Mouse (Mus musculus): ENCODE measurements around the gene Vmn2r51.
"Not testable (repeated sequence)": the region's sequence is repeated elsewhere in the genome, so short reads cannot be mapped to it uniquely, and the experiment has no call there.

Vmn2r51 gene

GRCm38 (mm10) chr7:10105641-10106040 lies at the start of gene Vmn2r51:
TSS of gene Vmn2r51 (minus strand) at chr7:10105741.
- DNase-seq (ENCODE audit: low spot score in 2 of 2), result not testable (repeated sequence)

- not testable (repeated sequence) for DNase-seq (ENCODE audit: low spot score in 2 of 2)
These were observed 52.3 kb downstream of the Vmn2r51 start, which contains the start of gene Vmn2r50 for GRCm38 (mm10) chr7:10053196-10053595. TSS of gene Vmn2r50 (minus strand) at chr7:10053296.

All from natural killer cell, adult 2 months (primary cell).